Mouse (Mus musculus) CH12.LX (cell line): ENCODE results near the gene Adipor1. TPM values are rescaled to one million over a fixed set of nuclear protein-coding genes. Genes with fewer than 3 reads are reported as not detected.

Source experiments
- DNase-seq: peaks from one replicate; pipeline ENCODE4 v3.0.0-alpha.2; 2013; ENCODE audit errors: extremely low read depth
- H3K27ac ChIP-seq: 2 replicates; pipeline ENCODE4 v1.5.1; 2012; ENCODE audit warnings: low read depth, mild to moderate bottlenecking, control low read depth, moderate library complexity; ENCODE audit not compliant: insufficient read depth
- H3K27me3 ChIP-seq: replicated peaks from 2 replicates; pipeline ENCODE3; 2012; ENCODE audit warnings: inconsistent platforms
- H3K36me3 ChIP-seq, 2 experiments: replicated peaks in 1 of 2; 2 replicates each; pipeline versions ENCODE3 to v1.6.1; 2012; ENCODE audit warnings: inconsistent platforms in 1 of 2, low read length in 1 of 2, mild to moderate bottlenecking in 1 of 2, mixed read lengths in 1 of 2, moderate library complexity in 1 of 2; ENCODE audit not compliant: control insufficient read depth in 1 of 2, insufficient read depth in 1 of 2
- H3K4me1 ChIP-seq, 2 experiments: 2 replicates each; pipeline ENCODE4 v1.6.1; 2012; ENCODE audit warnings: inconsistent platforms in 1 of 2, moderate library complexity in 1 of 2; ENCODE audit not compliant: insufficient read depth in 2 of 2, control insufficient read depth in 1 of 2
- H3K4me2 ChIP-seq: 2 replicates; pipeline ENCODE4 v1.6.1; 2012; ENCODE audit warnings: low read depth, mild to moderate bottlenecking, control low read depth; ENCODE audit not compliant: poor library complexity, insufficient read depth, severe bottlenecking
- H3K4me3 ChIP-seq, 3 experiments: fragments of 150-350 bp in 1 of 3; sonication (generic) in 1 of 3; replicated peaks in 1 of 3; 2 replicates each; pipeline versions ENCODE3 to v1.5.1; 2011 to 2012; ENCODE audit warnings: low read depth in 2 of 3, low read length in 2 of 3, mild to moderate bottlenecking in 2 of 3, moderate library complexity in 2 of 3, control low read depth in 1 of 3, improper control_type of control experiment in 1 of 3, inconsistent platforms in 1 of 3, mixed read lengths in 1 of 3; ENCODE audit not compliant: poor library complexity in 1 of 3
- H3K79me2 ChIP-seq: replicated peaks from 2 replicates; pipeline ENCODE4 v1.6.1; 2012; ENCODE audit warnings: mild to moderate bottlenecking, moderate library complexity; ENCODE audit not compliant: control insufficient read depth, poor library complexity, insufficient read depth, severe bottlenecking; ENCODE audit errors: extremely low read depth
- H3K9ac ChIP-seq: 2 replicates; pipeline ENCODE4 v1.6.1; 2012; ENCODE audit warnings: low read depth, mild to moderate bottlenecking, control low read depth, moderate library complexity; ENCODE audit not compliant: insufficient read depth
- H3K9me3 ChIP-seq: replicated peaks from 2 replicates; pipeline ENCODE3; 2012; ENCODE audit warnings: low read length, inconsistent platforms, mixed read lengths
- E2F4 ChIP-seq: IDR thresholded peaks from 2 replicates; pipeline ENCODE4 v1.6.1; 2011; ENCODE audit warnings: low read depth, low read length, improper control_type of control experiment; ENCODE audit not compliant: insufficient replicate concordance
- ETS1 ChIP-seq: conservative IDR thresholded peaks from 2 replicates; pipeline ENCODE4 v1.6.1; 2012; ENCODE audit warnings: low read depth, mild to moderate bottlenecking, inconsistent platforms, low read length, improper control_type of control experiment, moderate library complexity
- HCFC1 ChIP-seq: IDR thresholded peaks from 2 replicates; pipeline ENCODE4 v1.6.1; 2012; ENCODE audit warnings: low read depth, mild to moderate bottlenecking, inconsistent platforms, low read length, improper control_type of control experiment
- IRF4 ChIP-seq: IDR thresholded peaks from 2 replicates; pipeline ENCODE4 v1.6.1; 2014; ENCODE audit warnings: low read depth, mild to moderate bottlenecking, inconsistent platforms, low read length, improper control_type of control experiment
- KAT2A ChIP-seq: IDR thresholded peaks from 2 replicates; pipeline ENCODE4 v1.6.1; 2012; ENCODE audit warnings: low read length, improper control_type of control experiment, inconsistent platforms; ENCODE audit not compliant: insufficient replicate concordance
- RCOR1 ChIP-seq: conservative IDR thresholded peaks from 2 replicates; pipeline ENCODE4 v1.6.1; 2012; ENCODE audit warnings: low read depth, mild to moderate bottlenecking, inconsistent platforms, low read length, improper control_type of control experiment
- UBTF ChIP-seq: IDR thresholded peaks from 2 replicates; pipeline ENCODE4 v1.6.1; 2012; ENCODE audit warnings: low read depth, mild to moderate bottlenecking, inconsistent platforms, low read length, improper control_type of control experiment, moderate library complexity
- ZMIZ1 ChIP-seq: IDR thresholded peaks from 2 replicates; pipeline ENCODE4 v1.6.1; 2012; ENCODE audit warnings: low read depth, mild to moderate bottlenecking, inconsistent platforms, low read length, improper control_type of control experiment
- dilution Hi-C: fragments of 300-500 bp; cut with MboI; formaldehyde crosslinking; loops from 2 replicates; pipeline ENCODE4 v1.14.3; 2020; ENCODE audit warnings: low sequenced_read_pairs; ENCODE audit not compliant: extremely low pct_unique_long_range_greater_than_20kb, extremely low pct_ligation_motif_present
- in situ Hi-C: fragments of 300-500 bp; cut with MboI; formaldehyde crosslinking; loops from 3 replicates; pipeline ENCODE4 v1.14.3; 2019; ENCODE audit warnings: low sequenced_read_pairs, low pct_ligation_motif_present, low pct_unique_long_range_greater_than_20kb, mixed read lengths
- polyA plus RNA-seq: library from polyadenylated mRNA; unstranded; fragments of >175 nt; gene quantifications from 2 replicates; pipeline ENCODE4 v1.2.1, GENCODE M21; 2012; ENCODE audit warnings: low read depth; ENCODE audit not compliant: insufficient read length
- total RNA-seq, 2 experiments: library from RNA; depleted of rRNA; stranded (reverse); fragments of 300-350 nt in 1 of 2; fragments of >200 nt in 1 of 2; gene quantifications; 2 replicates each; pipeline ENCODE4 v1.2.3; 2012 to 2014

Adipor1 gene
- total and polyA plus RNA-seq, 3 experiments: 64.1 to 94.0 (median 70.8) TPM

GRCm38 (mm10) chr1:134460294-134461284 lies 45.4 kb downstream of the Adipor1 start:
- Histone ChIP-seq H3K79me2 (peaks cover 9% of the 10 kb centered on the region; the same call in 1 of the 2 replicates), H3K27ac (no peak overlapping the region), H3K27me3 (no peaks in the 10 kb centered on the region), H3K4me1 (peaks cover 0 to 16% of the 10 kb centered on the region in 2 experiments; a peak in 2 of 4 replicates), H3K4me3 (no peak overlapping the region), H3K9ac (no peak overlapping the region), H3K4me2 (no peak overlapping the region)
- dilution Hi-C loops: no loop called here
- no peak for DNase-seq
- in situ Hi-C loops: no loop called here
- TF ChIP-seq IRF4 (no peak), E2F4 (no peak), UBTF (no peak), ETS1 (no peak), KAT2A (no peak), ZMIZ1 (no peak), HCFC1 (no peak), RCOR1 (no peak)
- TF ChIP-seq, all 38 proteins: peak for 0
- Histone ChIP-seq H3K9me3 (no peaks in the 10 kb centered on the region), H3K36me3 (peaks cover 35 to 60% of the 10 kb centered on the region in 2 experiments)

Other genes starting within 250 kb of the Adipor1 start
- gene Chil1, start 233.2 kb upstream of the Adipor1 start, total RNA-seq (2012; rRNA removed): 1.5 and 1.7 TPM in 2 replicates
- gene Chil1, start 233.2 kb upstream of the Adipor1 start, total RNA-seq (2014; rRNA removed): 6.1 and 6.3 TPM in 2 replicates
- gene Chil1, start 233.2 kb upstream of the Adipor1 start, polyA plus RNA-seq: 6.7 and 10.2 TPM in 2 replicates
- 0.25 TPM in 2 replicates for gene Mybph, start 221.9 kb upstream of the Adipor1 start, total RNA-seq (2012; rRNA removed)
- 0.51 and 0.62 TPM in 2 replicates for gene Mybph, start 221.9 kb upstream of the Adipor1 start, total RNA-seq (2014; rRNA removed)
- 2.4 and 3.0 TPM in 2 replicates for gene Mybph, start 221.9 kb upstream of the Adipor1 start, polyA plus RNA-seq
- gene Adora1, start 179.9 kb upstream of the Adipor1 start, total RNA-seq (2012; rRNA removed): not detected in 2 replicates
- gene Adora1, start 179.9 kb upstream of the Adipor1 start, total RNA-seq (2014; rRNA removed): not detected in 2 replicates
- 0.10 and 0.20 TPM in 2 replicates for gene Adora1, start 179.9 kb upstream of the Adipor1 start, polyA plus RNA-seq
- not detected in 2 replicates for gene Myog, start 125.4 kb upstream of the Adipor1 start, total RNA-seq (2012; rRNA removed)
- gene Myog, start 125.4 kb upstream of the Adipor1 start, total RNA-seq (2014; rRNA removed): not detected in 2 replicates
- not detected in 2 replicates for gene Myog, start 125.4 kb upstream of the Adipor1 start, polyA plus RNA-seq
- 0.21 and 0.30 TPM in 2 replicates for gene Ppfia4, start 82.5 kb upstream of the Adipor1 start, total RNA-seq (2012; rRNA removed)
- gene Ppfia4, start 82.5 kb upstream of the Adipor1 start, total RNA-seq (2014; rRNA removed): 1.2 and 1.8 TPM in 2 replicates
- 5.1 and 5.4 TPM in 2 replicates for gene Ppfia4, start 82.5 kb upstream of the Adipor1 start, polyA plus RNA-seq
- 41.5 and 52.0 TPM in 2 replicates for gene Tmem183a, start 53.4 kb upstream of the Adipor1 start, total RNA-seq (2012; rRNA removed)
- 73.6 and 75.6 TPM in 2 replicates for gene Tmem183a, start 53.4 kb upstream of the Adipor1 start, total RNA-seq (2014; rRNA removed)
- 61.1 and 82.4 TPM in 2 replicates for gene Tmem183a, start 53.4 kb upstream of the Adipor1 start, polyA plus RNA-seq
- gene 4933406M09Rik, start 29.4 kb upstream of the Adipor1 start, total RNA-seq (2012; rRNA removed): not detected in 2 replicates
- not detected in 2 replicates for gene 4933406M09Rik, start 29.4 kb upstream of the Adipor1 start, total RNA-seq (2014; rRNA removed)
- not detected in 2 replicates for gene 4933406M09Rik, start 29.4 kb upstream of the Adipor1 start, polyA plus RNA-seq
- 25.2 and 38.1 TPM in 2 replicates for gene Cyb5r1, start 9.8 kb upstream of the Adipor1 start, total RNA-seq (2012; rRNA removed)
- 17.5 and 18.6 TPM in 2 replicates for gene Cyb5r1, start 9.8 kb upstream of the Adipor1 start, total RNA-seq (2014; rRNA removed)
- gene Cyb5r1, start 9.8 kb upstream of the Adipor1 start, polyA plus RNA-seq: 43.6 and 44.3 TPM in 2 replicates
- gene Klhl12, start 40.2 kb downstream of the Adipor1 start, total RNA-seq (2012; rRNA removed): 17.6 and 18.2 TPM in 2 replicates
- gene Klhl12, start 40.2 kb downstream of the Adipor1 start, total RNA-seq (2014; rRNA removed): 20.6 and 20.8 TPM in 2 replicates
- gene Klhl12, start 40.2 kb downstream of the Adipor1 start, polyA plus RNA-seq: 17.5 and 19.1 TPM in 2 replicates
- 12.5 and 14.6 TPM in 2 replicates for gene Rabif, start 79.3 kb downstream of the Adipor1 start, total RNA-seq (2012; rRNA removed)
- gene Rabif, start 79.3 kb downstream of the Adipor1 start, total RNA-seq (2014; rRNA removed): 22.4 and 23.4 TPM in 2 replicates
- 17.2 and 22.9 TPM in 2 replicates for gene Rabif, start 79.3 kb downstream of the Adipor1 start, polyA plus RNA-seq
- gene Mgat4e, start 134.3 kb downstream of the Adipor1 start, total RNA-seq (2012; rRNA removed): 0.08 TPM in 1 of 2 replicates, not detected in the other
- not detected in 2 replicates for gene Mgat4e, start 134.3 kb downstream of the Adipor1 start, total RNA-seq (2014; rRNA removed)
- not detected in 2 replicates for gene Mgat4e, start 134.3 kb downstream of the Adipor1 start, polyA plus RNA-seq
- gene Kdm5b, start 144.8 kb downstream of the Adipor1 start, total RNA-seq (2012; rRNA removed): 8.9 and 14.3 TPM in 2 replicates
- 1.8 and 1.9 TPM in 2 replicates for gene Kdm5b, start 144.8 kb downstream of the Adipor1 start, total RNA-seq (2014; rRNA removed)
- 4.1 and 5.8 TPM in 2 replicates for gene Kdm5b, start 144.8 kb downstream of the Adipor1 start, polyA plus RNA-seq
- gene Syt2, start 231.3 kb downstream of the Adipor1 start, total RNA-seq (2012; rRNA removed): not detected in 2 replicates
- gene Syt2, start 231.3 kb downstream of the Adipor1 start, total RNA-seq (2014; rRNA removed): not detected in 2 replicates
- not detected in 2 replicates for gene Syt2, start 231.3 kb downstream of the Adipor1 start, polyA plus RNA-seq